Mouse (Mus musculus): ENCODE results near the gene Vps53. TPM values are rescaled to one million over a fixed set of nuclear protein-coding genes. Genes with fewer than 3 reads are reported as not detected.
"Not testable (repeated sequence)": the region's sequence is repeated elsewhere in the genome, so short reads cannot be mapped to it uniquely, and the experiment has no call there.

Gene Vps53
- 10 to 100 TPM; 36.1 to 42.0 TPM for total RNA-seq (2021)
- long read RNA-seq, experiment 1, transcript Vps53-204 (2 exons, 650 nt): minor isoform, 6 of 31 reads
- long read RNA-seq, experiment 1, transcript Vps53-201 (22 exons, 2,833 nt): major isoform, 16 of 31 reads
- long read RNA-seq, experiment 1, partial matches to known transcripts: 7 of 31 reads
- long read RNA-seq, experiment 1, other reads (novel, unspliced or antisense): 1 of 31 reads
- long read RNA-seq, experiment 2, transcript Vps53-201 (22 exons, 2,833 nt): major isoform, 9 of 18 reads
- long read RNA-seq, experiment 2, partial matches to known transcripts: 2 of 18 reads
- long read RNA-seq, experiment 2, other reads (novel, unspliced or antisense): 3 of 18 reads

- DNase-seq: peak; percentile 95
These were observed at the start of gene Vps53, which contains the start of gene Fam57a for GRCm38 (mm10) chr11:76179495-76180145. Gene Vps53, minus strand, starts transcription at chr11:76179647. Gene Fam57a, plus strand, starts transcription at chr11:76179671.

GRCm38 (mm10) chr11:76225051-76225450 is 45.6 kb upstream of the Vps53 start:
- DNase-seq: no peak

- no peak for DNase-seq
These were observed 45.2 kb upstream of the Vps53 start for GRCm38 (mm10) chr11:76224631-76225030.

- DNase-seq: peak; percentile 98
These were observed 37.9 kb upstream of the Vps53 start, which contains the start of the genes Dbil5 and Gemin4 for GRCm38 (mm10) chr11:76217390-76217800. Gene Dbil5, plus strand, starts transcription at chr11:76217608. Gene Gemin4, minus strand, starts transcription at chr11:76217664.

GRCm38 (mm10) chr11:76216681-76217389 is 37.4 kb upstream of the Vps53 start:
- peak; percentile 59 for DNase-seq

- no peak for DNase-seq
These were observed 36.6 kb upstream of the Vps53 start for GRCm38 (mm10) chr11:76216049-76216540.

GRCm38 (mm10) chr11:76215011-76215410 is 35.6 kb upstream of the Vps53 start:
- DNase-seq: no peak

GRCm38 (mm10) chr11:76213841-76214240 is 34.4 kb upstream of the Vps53 start:
- no peak for DNase-seq

- DNase-seq: not testable (repeated sequence)
These were observed 32.1 kb upstream of the Vps53 start for GRCm38 (mm10) chr11:76211595-76211994.

- DNase-seq: no peak
These were observed 31.0 kb upstream of the Vps53 start for GRCm38 (mm10) chr11:76210228-76210985.

GRCm38 (mm10) chr11:76206793-76207192 is 27.3 kb upstream of the Vps53 start:
- no peak for DNase-seq

- DNase-seq: peak; percentile 93
These were observed 22.6 kb upstream of the Vps53 start for GRCm38 (mm10) chr11:76201761-76202674.

- no peak for DNase-seq
These were observed 17.6 kb upstream of the Vps53 start for GRCm38 (mm10) chr11:76196977-76197469.

GRCm38 (mm10) chr11:76196275-76196976 is 17.0 kb upstream of the Vps53 start:
- no peak for DNase-seq

GRCm38 (mm10) chr11:76186908-76187307 is 7.5 kb upstream of the Vps53 start:
- no peak for DNase-seq

GRCm38 (mm10) chr11:76183745-76184144 is 4.3 kb upstream of the Vps53 start:
- DNase-seq: no peak

GRCm38 (mm10) chr11:76180146-76180540 is 696 bp upstream of the Vps53 start:
- no peak for DNase-seq

- peak; percentile 54 for DNase-seq
These were observed 537 bp downstream of the Vps53 start for GRCm38 (mm10) chr11:76178726-76179494.

GRCm38 (mm10) chr11:76170207-76170606 is 9.2 kb downstream of the Vps53 start:
- no peak for DNase-seq
